Mouse (Mus musculus): ENCODE results near the gene Slx4.

DNA sequence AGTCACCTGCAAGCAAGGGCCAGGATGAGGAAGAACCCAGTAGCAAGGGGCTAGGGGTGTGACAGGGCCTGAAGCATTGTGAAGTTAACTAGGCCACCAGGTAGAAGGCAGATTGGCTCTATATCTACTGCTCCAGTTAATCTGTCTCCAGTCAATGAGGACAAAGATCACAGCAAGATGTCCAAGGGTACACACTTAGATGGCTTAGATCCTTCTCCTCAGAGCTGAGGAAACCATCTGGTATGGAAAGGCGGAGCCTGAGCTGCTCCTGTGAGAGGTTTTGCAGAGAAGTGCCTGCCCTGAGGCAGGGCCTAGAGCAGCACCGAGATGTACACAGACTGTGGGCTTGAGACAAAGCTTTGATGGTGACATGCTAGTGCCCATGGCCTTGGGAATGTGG lies 40.5 kb upstream of the Slx4 start:
- no peak for TF ChIP-seq CTCF (IDR thresholded peaks at IDR 0.05; ENCODE audit: low read depth, low read length)
- TF ChIP-seq GATA1 (IDR thresholded peaks at IDR 0.05; ENCODE audit: borderline replicate concordance, low read length) = no peak
- no peak for TF ChIP-seq TAL1 (conservative IDR thresholded peaks at IDR 0.05; ENCODE audit: low read depth, low read length)

Data from G1E (cell line).